In genomic region chr19:9081311-9082190, GRCm38 (mm10) we compare ENCODE assay signal across 7 mouse cellular contexts. TPM values are rescaled to one million over a fixed set of nuclear protein-coding genes. Genes with fewer than 3 reads are reported as not detected.
A peak's percentile ranks its signal among the peaks of the same experiment; 100 is the strongest.
DNase-seq lines count a peak whose midpoint lies in the region; ATAC-seq lines count a peak whose summit lies in the region.

No protein-coding gene starts in this region.

- no peak overlapping the region for H3K4me3 ChIP-seq in hindbrain, embryonic 13.5 days

- whole genome bisulfite sequencing in hindbrain, embryonic 13.5 days = 86% methylated on average over 14 of the region's 14 CpGs

- peak overlapping the region; percentile 24; the same call in 1 of the 2 replicates for H3K9ac ChIP-seq in hindbrain, embryonic 13.5 days

- peak; percentile 23; the same call in 1 of the 2 replicates for ATAC-seq in hindbrain, embryonic 13.5 days (ENCODE audit: low FRiP score)

- H3K4me2 ChIP-seq in hindbrain, embryonic 13.5 days = no peak overlapping the region

- no peaks in the 10 kb centered on the region for H3K9me3 ChIP-seq in hindbrain, embryonic 13.5 days

- no peak overlapping the region for H3K27ac ChIP-seq in hindbrain, embryonic 13.5 days

- peak; percentile 70 to 72 for DNase-seq in lung, adult 18-20 months
- no peak for DNase-seq in lung, postnatal 14 days
- peak; percentile 55 for DNase-seq in lung, postnatal 10 days
- no peak for DNase-seq in right cerebral cortex, adult 2 months (ENCODE audit: low spot score in 2 of 2)
- no peak for DNase-seq in adrenal gland, postnatal 25 days
- no peak for DNase-seq in T-cell, adult 2 months (ENCODE audit: low spot score)

- H3K27me3 ChIP-seq in hindbrain, embryonic 13.5 days = no peaks in the 10 kb centered on the region

- peaks cover 11% of the 10 kb centered on the region for H3K4me1 ChIP-seq in hindbrain, embryonic 13.5 days (replicated peaks)

- H3K36me3 ChIP-seq in hindbrain, embryonic 13.5 days = no peaks in the 10 kb centered on the region

RNA-seq across cellular contexts. Expression of gene Scgb1a1, which starts 6.2 kb away (rescaled TPM):
- polyA plus RNA-seq in hindbrain, embryonic 13.5 days (2015; fragmentation: Nextera tagmentation; extraction: Ambion mirVana) = not detected in 2 replicates
- total RNA-seq in adrenal gland, postnatal 25 days (2021) = not detected in 2 replicates

RNA-seq across cellular contexts. Expression of gene Asrgl1, which starts 53.9 kb away (rescaled TPM):
- polyA plus RNA-seq in hindbrain, embryonic 13.5 days (2015; fragmentation: Nextera tagmentation; extraction: Ambion mirVana) = 16.6 and 23.0 TPM in 2 replicates
- total RNA-seq in adrenal gland, postnatal 25 days (2021) = 8.0 and 12.2 TPM in 2 replicates

Comparison
In these comparisons a context has a peak if more than half of its experiments do, and no peak if none do; other contexts are left out.
1. DNase-seq: peak in lung, adult 18-20 months (2 of 2) and lung, postnatal 10 days (single experiment); none in lung, postnatal 14 days (single experiment), right cerebral cortex, adult 2 months (0 of 2), adrenal gland, postnatal 25 days (single experiment) and T-cell, adult 2 months (single experiment).